Mouse (Mus musculus): ENCODE measurements at regions not wholly inside any gene's neighbourhood (a gene's known extent, or its start where the extent isn't known, plus 50 kb on each side); places are given as distances from the start of the nearest gene placed in this dataset.

DNA sequence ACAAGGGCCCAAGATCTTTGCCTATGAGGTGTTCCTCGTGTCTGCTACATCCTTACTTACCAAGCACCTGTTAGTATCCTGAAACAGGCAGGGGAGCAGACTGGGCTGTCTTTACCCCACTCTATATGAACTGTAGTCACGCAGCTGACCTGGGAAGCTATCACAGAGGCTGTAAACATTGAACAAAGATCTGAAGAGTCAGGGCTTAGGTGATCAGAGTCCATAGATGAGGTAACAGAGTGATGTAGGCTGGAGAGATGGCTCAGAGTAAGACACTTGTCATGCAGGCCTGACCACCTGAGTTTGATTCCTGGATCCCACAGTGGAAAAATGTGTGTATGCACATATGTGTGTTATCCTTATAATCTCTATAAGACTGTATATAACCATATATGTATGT lies 172.3 kb upstream of the Map3k1 start:
- TF ChIP-seq CTCF (IDR thresholded peaks at IDR 0.05; ENCODE audit: low read depth, low read length) (no peak), GATA1 (IDR thresholded peaks at IDR 0.05; ENCODE audit: borderline replicate concordance, low read length) (no peak), TAL1 (conservative IDR thresholded peaks at IDR 0.05; ENCODE audit: low read depth, low read length) (no peak), POLR2AphosphoS5 (IDR thresholded peaks at IDR 0.05; ENCODE audit: insufficient replicate concordance, low read depth, low read length) (no peak)

Data from G1E (cell line).